Mouse (Mus musculus): Measurements from ENCODE around the gene Baiap3. TPM values are rescaled to one million over a fixed set of nuclear protein-coding genes. Genes with fewer than 3 reads are reported as not detected.

The Baiap3 gene
- polyA plus RNA-seq, 3 experiments from 2014 or later, result 2.6 to 42.7 (median 10.9) TPM

DNA sequence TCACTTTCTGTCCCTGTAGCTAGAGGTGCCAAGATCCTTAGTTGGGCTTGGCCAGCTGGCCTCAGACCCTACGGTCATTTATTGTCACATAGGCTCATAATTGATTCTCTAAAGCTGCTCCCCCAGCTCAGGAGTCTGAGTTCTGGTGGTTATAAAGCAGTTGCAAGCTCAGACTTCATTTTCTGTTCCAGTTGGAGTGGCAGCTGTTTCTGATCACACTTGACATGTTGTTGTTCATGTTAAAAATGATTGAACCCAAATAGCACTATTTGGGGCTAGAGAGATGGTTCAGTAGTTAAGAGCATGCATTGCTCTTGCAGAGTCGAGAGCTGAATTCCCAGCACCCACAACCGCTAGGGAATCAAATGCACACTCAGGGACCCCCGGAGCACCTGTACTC lies 46.2 kb downstream of the Baiap3 start:
- ATAC-seq, result no peak

DNA sequence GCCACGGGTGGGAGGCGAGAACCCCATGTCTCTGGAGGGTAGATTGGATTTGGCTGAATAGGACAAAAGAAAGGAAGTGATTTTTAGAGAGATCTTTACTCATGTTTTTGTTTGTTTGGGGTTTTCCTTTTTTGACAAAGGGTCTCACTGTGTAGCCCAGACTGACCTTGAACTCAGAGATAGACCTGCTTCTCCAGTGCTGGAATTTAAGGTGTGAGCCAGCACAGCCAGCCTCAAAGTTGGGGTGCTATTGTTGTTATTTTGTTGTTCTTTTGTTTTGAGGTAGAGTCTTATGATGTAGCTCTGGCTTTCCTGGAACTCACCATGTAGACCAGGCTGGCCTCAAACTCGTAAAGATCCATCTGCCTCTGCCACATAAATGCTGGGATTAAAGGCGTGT lies 53.8 kb downstream of the Baiap3 start:
- ATAC-seq, result no peak

Other genes starting within 250 kb of the Baiap3 start
- gene Cramp1l, start 240.6 kb downstream of the Baiap3 start, polyA plus RNA-seq (2017; shearing (Covaris generic)), result 10 to 100 TPM; 10.7 to 22.5 (median 17.2) TPM
- gene Ift140, start 240.3 kb downstream of the Baiap3 start, polyA plus RNA-seq (2017; shearing (Covaris generic)), result 10 to 100 TPM; 15.7 to 18.8 (median 17.2) TPM
- gene Tmem204, start 172.8 kb downstream of the Baiap3 start, polyA plus RNA-seq (2017; shearing (Covaris generic)), result under 1 TPM in 2 of 3 experiments, not detected in 1; 0.47 to 0.66 TPM
- 10 to 100 TPM; 13.5 to 33.6 (median 17.7) TPM for gene Telo2, start 140.4 kb downstream of the Baiap3 start, polyA plus RNA-seq (2017; shearing (Covaris generic))
- gene Ptx4, start 135.6 kb downstream of the Baiap3 start, polyA plus RNA-seq (2017; shearing (Covaris generic)), result not detected
- gene Clcn7, start 123.0 kb downstream of the Baiap3 start, polyA plus RNA-seq (2017; shearing (Covaris generic)), result 10 to 100 TPM; 16.6 to 27.4 (median 20.6) TPM
- not detected for gene Ccdc154, start 93.9 kb downstream of the Baiap3 start, polyA plus RNA-seq (2017; shearing (Covaris generic))
- not detected for gene Gm38655, start 80.9 kb downstream of the Baiap3 start, polyA plus RNA-seq (2017; shearing (Covaris generic))
- gene BC003965, start 71.8 kb downstream of the Baiap3 start, polyA plus RNA-seq (2017; shearing (Covaris generic)), result 10 to 100 TPM; 12.9 to 16.3 (median 13.2) TPM
- gene Unkl, start 68.0 kb downstream of the Baiap3 start, polyA plus RNA-seq (2017; shearing (Covaris generic)), result 10 to 100 TPM; 22.2 to 31.4 (median 23.3) TPM
- gene Gnptg, start 16.2 kb downstream of the Baiap3 start, polyA plus RNA-seq (2017; shearing (Covaris generic)), result 10 to 100 TPM; 43.0 to 79.2 (median 61.5) TPM
- 10 to 100 TPM; 30.9 to 35.3 (median 31.4) TPM for gene Tsr3, start 16.2 kb downstream of the Baiap3 start, polyA plus RNA-seq (2017; shearing (Covaris generic))
- gene Ube2i, start 18.3 kb upstream of the Baiap3 start, polyA plus RNA-seq (2017; shearing (Covaris generic)), result 100 to 1,000 TPM; 418 to 487 (median 438) TPM
- gene Prss34, start 42.0 kb upstream of the Baiap3 start, polyA plus RNA-seq (2017; shearing (Covaris generic)), result not detected
- not detected for gene Prss28, start 52.3 kb upstream of the Baiap3 start, polyA plus RNA-seq (2017; shearing (Covaris generic))
- gene Prss29, start 62.3 kb upstream of the Baiap3 start, polyA plus RNA-seq (2017; shearing (Covaris generic)), result not detected
- gene Tpsab1, start 89.2 kb upstream of the Baiap3 start, polyA plus RNA-seq (2017; shearing (Covaris generic)), result not detected
- not detected for gene Tpsb2, start 109.9 kb upstream of the Baiap3 start, polyA plus RNA-seq (2017; shearing (Covaris generic))
- not detected for gene Tpsg1, start 112.9 kb upstream of the Baiap3 start, polyA plus RNA-seq (2017; shearing (Covaris generic))
- not detected for gene Cacna1h, start 177.4 kb upstream of the Baiap3 start, polyA plus RNA-seq (2017; shearing (Covaris generic))
- not detected for gene Tekt4, start 198.3 kb upstream of the Baiap3 start, polyA plus RNA-seq (2017; shearing (Covaris generic))
- gene Sstr5, start 240.9 kb upstream of the Baiap3 start, polyA plus RNA-seq (2017; shearing (Covaris generic)), result not detected

Measured in inflammation-experienced regulatory T-cells, adult 6 months (primary cell).